Mouse (Mus musculus): ENCODE data around the gene Rnf7. TPM values are rescaled to one million over a fixed set of nuclear protein-coding genes. Genes with fewer than 3 reads are reported as not detected.
"Not testable (repeated sequence)": the region's sequence is repeated elsewhere in the genome, so short reads cannot be mapped to it uniquely, and the experiment has no call there.

Rnf7 gene
- polyA plus RNA-seq, 1 experiment from 2014 or later, result 205 TPM

DNA sequence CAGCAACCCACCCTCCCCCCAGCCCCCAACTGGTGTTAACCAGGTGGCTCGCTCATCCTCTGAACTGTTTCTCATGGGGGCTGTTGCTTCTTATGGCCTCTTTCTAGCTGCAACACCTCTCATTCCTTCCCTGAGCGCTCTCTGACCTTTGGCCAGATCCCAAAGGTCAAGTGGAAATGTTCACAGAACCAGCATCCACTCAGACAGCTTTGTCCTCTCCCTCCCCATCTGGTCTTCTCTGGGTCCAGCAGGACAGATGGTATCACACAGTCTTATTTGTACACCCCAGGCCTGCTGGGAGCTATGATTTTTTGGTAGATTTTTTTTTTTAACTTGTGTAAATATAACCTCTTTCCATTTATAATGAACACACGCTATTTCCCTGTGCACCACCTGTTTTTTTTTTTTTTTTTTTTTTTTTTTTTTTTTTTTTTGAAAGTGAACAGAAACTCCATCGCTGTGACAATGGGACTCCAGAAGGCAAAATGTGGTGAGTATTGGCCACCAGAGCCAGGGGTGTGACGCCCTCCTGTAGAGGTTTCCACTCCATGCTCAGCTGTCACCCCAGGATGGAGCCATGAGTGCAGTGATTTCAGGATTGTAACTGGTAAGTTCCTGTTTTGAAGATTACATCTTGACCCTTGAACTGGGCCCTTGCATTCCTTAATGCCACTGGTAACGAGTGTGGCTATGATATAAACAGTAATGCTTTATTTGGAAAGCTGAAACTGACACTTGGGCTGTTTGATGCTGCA lies 24.6 kb upstream of the Rnf7 start:
- H3K27ac ChIP-seq (replicated peaks), result no peak overlapping the region
- H3K4me1 ChIP-seq (replicated peaks), result peaks cover 16% of the 10 kb centered on the region
- no peaks in the 10 kb centered on the region for H3K27me3 ChIP-seq
- no peak overlapping the region for H3K9ac ChIP-seq
- no peak for ATAC-seq (ENCODE audit: low FRiP score, low read depth)
- H3K4me3 ChIP-seq, result no peak overlapping the region
- H3K9me3 ChIP-seq, result no peaks in the 10 kb centered on the region
- H3K36me3 ChIP-seq, result no peaks in the 10 kb centered on the region
- no peak overlapping the region for H3K4me2 ChIP-seq
- WGBS, result 85% methylated on average over 6 of the region's 6 CpGs

DNA sequence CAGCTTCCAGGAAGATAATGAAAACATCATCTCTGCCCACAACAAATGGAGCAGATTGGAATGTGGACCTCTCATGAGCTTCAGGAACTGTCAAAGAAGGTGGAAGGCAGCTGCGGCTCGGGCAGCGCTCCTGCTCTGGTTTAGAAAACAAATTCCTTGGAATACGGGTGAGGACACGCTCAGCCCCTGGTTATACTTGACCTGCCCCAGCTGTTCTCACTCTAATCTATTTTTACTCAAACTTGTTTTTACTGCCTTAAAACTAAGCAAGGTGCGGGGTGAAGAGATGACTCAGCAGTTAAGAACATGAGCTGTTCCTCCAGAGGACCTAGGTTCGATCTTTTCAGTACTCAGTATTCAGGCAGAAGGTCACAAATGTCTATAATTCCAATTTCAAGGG lies 22.7 kb upstream of the Rnf7 start:
- 82% methylated on average over 7 of the region's 7 CpGs for WGBS
- Histone ChIP-seq H3K9me3 (no peaks in the 10 kb centered on the region), H3K4me2 (no peak overlapping the region), H3K27me3 (no peaks in the 10 kb centered on the region), H3K9ac (no peak overlapping the region), H3K27ac (replicated peaks) (no peak overlapping the region), H3K4me3 (no peak overlapping the region), H3K4me1 (replicated peaks) (peaks cover 12% of the 10 kb centered on the region), H3K36me3 (no peaks in the 10 kb centered on the region)
- no peak for ATAC-seq (ENCODE audit: low FRiP score, low read depth)

DNA sequence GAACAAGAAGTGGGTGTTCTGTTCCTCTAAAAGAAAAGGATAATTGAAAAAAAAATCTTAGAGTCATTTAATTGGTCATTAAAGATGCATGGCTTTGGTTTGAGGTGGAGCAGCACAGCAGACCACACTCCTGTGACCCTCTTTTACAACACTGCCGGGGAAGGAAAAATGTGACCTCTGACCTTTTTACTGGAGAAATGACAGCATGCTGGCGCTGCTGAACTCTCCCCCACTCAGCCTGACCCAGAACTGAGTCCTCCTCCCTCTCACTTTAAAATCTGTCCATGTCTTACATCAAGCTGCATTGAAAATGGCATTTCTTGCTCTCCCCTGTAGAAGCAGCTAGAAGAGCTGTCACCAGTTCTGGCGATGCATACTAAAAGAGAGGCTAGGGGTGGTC lies 14.7 kb upstream of the Rnf7 start:
- WGBS, result 36% methylated on average over 3 of the region's 3 CpGs
- Histone ChIP-seq H3K27ac (replicated peaks) (no peak overlapping the region), H3K9me3 (no peaks in the 10 kb centered on the region), H3K4me3 (no peak overlapping the region), H3K4me1 (replicated peaks) (0 out of 2 replicates have a peak, but pooled peaks cover 4% of the 10 kb centered on the region), H3K9ac (no peak overlapping the region), H3K27me3 (no peaks in the 10 kb centered on the region), H3K4me2 (0 out of 2 replicates have a peak overlapping the region, but pooled peaks have one; percentile 13), H3K36me3 (no peaks in the 10 kb centered on the region)
- no peak for ATAC-seq (ENCODE audit: low FRiP score, low read depth)

DNA sequence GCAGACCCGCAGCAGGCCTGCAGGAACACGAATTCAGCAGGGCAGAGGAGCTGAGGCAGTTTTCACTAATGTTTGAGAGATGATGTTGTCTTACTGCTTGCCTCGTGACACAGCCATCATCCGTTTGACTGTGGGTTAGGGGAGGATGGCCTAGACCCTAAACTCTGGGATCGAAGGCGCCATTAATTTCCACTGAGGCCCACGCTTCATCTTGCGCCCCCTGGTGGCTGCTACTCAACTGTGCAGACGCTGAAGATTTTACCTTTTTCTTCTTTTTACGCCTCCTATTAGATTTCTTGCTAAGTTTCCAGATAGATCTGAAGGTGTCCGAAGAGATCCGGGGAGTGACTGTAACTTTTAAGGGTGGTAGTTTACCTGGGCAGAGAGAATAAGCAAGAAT lies 13.3 kb upstream of the Rnf7 start:
- ATAC-seq (ENCODE audit: low FRiP score, low read depth), result no peak
- no peaks in the 10 kb centered on the region for H3K9me3 ChIP-seq
- no peaks in the 10 kb centered on the region for H3K27me3 ChIP-seq
- no peak overlapping the region for H3K4me2 ChIP-seq
- H3K27ac ChIP-seq (replicated peaks), result no peak overlapping the region
- no peak overlapping the region for H3K4me3 ChIP-seq
- H3K36me3 ChIP-seq, result no peaks in the 10 kb centered on the region
- 0 out of 2 replicates have a peak, but pooled peaks cover 4% of the 10 kb centered on the region for H3K4me1 ChIP-seq (replicated peaks)
- WGBS, result 37% methylated on average over 12 of the region's 12 CpGs
- no peak overlapping the region for H3K9ac ChIP-seq

DNA sequence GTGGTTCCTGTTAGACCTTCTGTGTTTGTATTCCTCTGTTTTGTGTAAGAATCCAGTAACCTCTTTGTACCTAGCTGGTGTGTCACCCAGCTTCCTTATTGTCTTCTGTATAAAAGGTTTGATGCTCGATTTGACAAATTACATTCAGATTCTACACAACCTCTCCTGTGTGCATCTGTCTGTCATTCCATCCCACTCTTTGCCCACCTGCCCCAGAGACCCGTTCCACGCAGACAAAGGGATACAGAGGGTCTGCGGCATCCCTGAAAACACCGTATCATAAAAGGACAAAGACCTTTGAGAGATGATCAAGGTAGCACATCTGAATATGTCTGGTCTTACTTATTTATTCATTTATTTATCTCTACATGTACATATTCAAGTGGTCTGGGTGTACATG lies 9.4 kb upstream of the Rnf7 start:
- H3K4me3 ChIP-seq; H3K4me2 ChIP-seq; ATAC-seq (ENCODE audit: low FRiP score, low read depth); H3K4me1 ChIP-seq (replicated peaks); H3K36me3 ChIP-seq; H3K27me3 ChIP-seq; H3K9me3 ChIP-seq; H3K9ac ChIP-seq; H3K27ac ChIP-seq (replicated peaks): not testable (repeated sequence)
- 95% methylated on average over 5 of the region's 5 CpGs for WGBS

DNA sequence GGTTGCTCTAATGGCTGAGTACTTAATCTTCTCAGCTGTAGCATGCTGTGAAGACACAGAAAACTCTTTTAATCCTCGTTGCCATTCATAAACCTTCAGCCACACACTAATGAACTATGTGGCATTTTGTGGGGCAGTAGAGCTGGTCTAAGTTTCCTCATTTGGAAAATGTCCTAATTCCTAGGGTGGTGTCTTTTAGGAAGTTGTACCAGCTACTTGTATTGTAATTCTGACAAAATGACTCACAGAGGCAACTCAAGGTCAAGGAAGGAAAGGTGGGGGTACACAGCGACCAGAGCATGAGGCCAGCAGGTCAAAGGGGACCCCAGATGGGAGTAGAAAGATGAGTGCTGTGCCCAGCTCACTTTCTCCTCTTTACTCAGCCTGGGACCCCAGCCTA lies 5.2 kb upstream of the Rnf7 start:
- no peak for ATAC-seq (ENCODE audit: low FRiP score, low read depth)
- Histone ChIP-seq H3K27ac (replicated peaks) (no peak overlapping the region), H3K4me1 (replicated peaks) (no peaks in the 10 kb centered on the region), H3K27me3 (no peaks in the 10 kb centered on the region), H3K36me3 (no peaks in the 10 kb centered on the region), H3K4me3 (no peak overlapping the region), H3K4me2 (no peak overlapping the region), H3K9ac (no peak overlapping the region), H3K9me3 (no peaks in the 10 kb centered on the region)
- WGBS, result 58% methylated on average over 2 of the region's 2 CpGs

DNA sequence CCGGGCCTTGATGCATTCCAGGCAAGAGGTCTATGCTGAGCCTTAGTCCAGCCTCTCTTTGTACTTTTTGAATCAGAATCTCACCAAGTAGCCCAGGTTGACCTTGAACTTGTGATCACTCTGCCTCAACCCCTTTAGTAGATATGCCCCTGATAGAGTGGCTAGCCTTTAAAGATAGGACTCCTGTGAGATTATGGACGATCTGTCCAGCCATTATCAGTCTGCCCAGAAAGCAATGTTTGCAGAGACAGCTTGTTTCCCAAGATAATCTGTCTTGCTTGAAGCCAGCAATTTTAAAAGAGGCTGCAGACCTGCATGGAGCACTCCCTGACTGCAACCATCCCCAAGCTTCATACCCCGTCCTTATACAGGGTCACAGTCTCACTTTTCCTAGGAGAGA lies 4.6 kb upstream of the Rnf7 start:
- H3K4me3 ChIP-seq, result no peak overlapping the region
- H3K4me2 ChIP-seq, result no peak overlapping the region
- WGBS, result 78% methylated on average over 3 of the region's 3 CpGs
- H3K9ac ChIP-seq, result no peak overlapping the region
- H3K27ac ChIP-seq (replicated peaks), result no peak overlapping the region
- no peaks in the 10 kb centered on the region for H3K4me1 ChIP-seq (replicated peaks)
- no peaks in the 10 kb centered on the region for H3K36me3 ChIP-seq
- H3K9me3 ChIP-seq, result no peaks in the 10 kb centered on the region
- no peak for ATAC-seq (ENCODE audit: low FRiP score, low read depth)
- no peaks in the 10 kb centered on the region for H3K27me3 ChIP-seq

DNA sequence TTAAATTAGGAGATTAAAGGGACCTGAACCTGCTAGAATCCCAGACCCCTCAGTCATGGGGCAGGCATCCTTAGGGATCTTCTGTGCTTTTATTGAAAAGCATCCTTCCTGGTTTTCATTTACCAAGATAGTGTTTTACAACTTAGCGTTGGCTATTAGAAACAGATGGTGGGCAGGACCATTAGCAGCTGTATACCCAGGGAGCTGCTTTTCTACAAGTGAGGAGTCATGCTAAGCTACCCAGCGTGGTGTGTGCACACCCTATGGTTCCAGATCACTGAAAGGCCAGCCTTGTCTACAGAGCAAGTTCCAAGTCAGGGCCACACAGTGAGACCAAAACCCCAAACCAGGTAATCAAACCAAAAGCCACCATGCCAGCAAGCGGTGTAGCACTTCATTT lies 6.1 kb downstream of the Rnf7 start:
- 88% methylated on average over 3 of the region's 3 CpGs for WGBS
- H3K9ac ChIP-seq, result no peak overlapping the region

DNA sequence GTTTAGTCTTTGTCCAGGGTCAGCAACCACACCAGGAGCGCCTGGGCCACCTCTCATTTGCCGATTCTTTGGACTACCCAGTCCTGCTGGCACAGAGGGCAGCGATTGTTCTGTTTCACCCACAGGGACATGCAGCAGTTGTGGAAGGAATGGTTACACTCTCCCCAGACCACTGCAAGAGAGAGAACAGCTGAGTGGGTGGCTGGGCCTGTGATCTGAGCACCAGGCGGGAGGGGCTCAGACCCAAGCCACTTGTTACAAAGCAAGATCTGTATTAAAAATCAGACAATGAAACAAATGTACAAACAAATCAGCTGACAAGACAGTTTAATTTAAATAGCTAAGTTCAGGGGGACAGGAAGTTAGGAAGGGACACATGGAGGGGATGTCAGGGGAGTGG lies 6.8 kb downstream of the Rnf7 start:
- 83% methylated on average over 4 of the region's 4 CpGs for WGBS
- not testable (repeated sequence) for H3K9me3 ChIP-seq; H3K27me3 ChIP-seq; H3K9ac ChIP-seq; ATAC-seq (ENCODE audit: low FRiP score, low read depth); H3K4me3 ChIP-seq; H3K4me2 ChIP-seq; H3K27ac ChIP-seq (replicated peaks)
- Histone ChIP-seq H3K36me3 (peaks cover 14% of the 10 kb centered on the region), H3K4me1 (replicated peaks) (peaks cover 14% of the 10 kb centered on the region)

More for the DNA sequence above, 6.1 kb downstream of the Rnf7 start:
- Histone ChIP-seq H3K27ac (replicated peaks) (no peak overlapping the region), H3K9me3 (no peaks in the 10 kb centered on the region), H3K4me3 (no peak overlapping the region), H3K36me3 (peaks cover 13% of the 10 kb centered on the region), H3K4me2 (no peak overlapping the region), H3K27me3 (no peaks in the 10 kb centered on the region), H3K4me1 (replicated peaks) (peaks cover 21% of the 10 kb centered on the region)
- no peak for ATAC-seq (ENCODE audit: low FRiP score, low read depth)

DNA sequence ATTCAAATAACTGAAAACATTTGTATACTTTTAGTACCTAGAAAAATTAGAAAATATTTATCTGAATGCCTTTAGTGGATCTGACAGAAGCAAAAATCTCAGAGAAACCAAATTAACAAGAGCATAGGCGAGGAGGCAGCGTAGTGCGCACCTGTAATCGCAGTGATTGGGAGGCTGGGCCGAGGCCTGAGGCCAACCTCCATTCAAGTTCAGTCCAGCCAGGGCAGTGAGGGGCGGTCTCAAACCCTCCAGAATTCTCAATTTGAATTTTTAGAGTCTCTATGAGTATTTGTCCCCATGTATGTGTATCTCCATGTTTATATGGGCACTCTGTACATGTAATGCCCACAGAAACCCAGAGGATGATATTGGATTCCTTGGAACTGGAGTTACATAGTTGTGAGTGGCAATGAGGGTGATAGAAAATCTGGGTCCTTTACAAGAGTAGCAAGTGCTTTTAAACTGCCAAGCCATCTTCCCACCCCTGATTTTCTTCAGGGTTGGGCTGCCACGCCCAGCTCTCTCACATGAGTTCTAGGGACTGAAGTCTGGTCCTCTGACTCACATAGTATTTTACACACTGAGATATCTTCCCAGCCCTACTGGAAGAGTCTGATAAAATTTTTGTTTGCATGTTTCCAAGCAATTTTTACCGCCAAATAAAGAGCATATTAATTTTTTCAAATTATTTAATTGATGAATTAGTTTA lies 8.1 kb downstream of the Rnf7 start:
- no peak for ATAC-seq (ENCODE audit: low FRiP score, low read depth)
- H3K9me3 ChIP-seq, result no peaks in the 10 kb centered on the region

DNA sequence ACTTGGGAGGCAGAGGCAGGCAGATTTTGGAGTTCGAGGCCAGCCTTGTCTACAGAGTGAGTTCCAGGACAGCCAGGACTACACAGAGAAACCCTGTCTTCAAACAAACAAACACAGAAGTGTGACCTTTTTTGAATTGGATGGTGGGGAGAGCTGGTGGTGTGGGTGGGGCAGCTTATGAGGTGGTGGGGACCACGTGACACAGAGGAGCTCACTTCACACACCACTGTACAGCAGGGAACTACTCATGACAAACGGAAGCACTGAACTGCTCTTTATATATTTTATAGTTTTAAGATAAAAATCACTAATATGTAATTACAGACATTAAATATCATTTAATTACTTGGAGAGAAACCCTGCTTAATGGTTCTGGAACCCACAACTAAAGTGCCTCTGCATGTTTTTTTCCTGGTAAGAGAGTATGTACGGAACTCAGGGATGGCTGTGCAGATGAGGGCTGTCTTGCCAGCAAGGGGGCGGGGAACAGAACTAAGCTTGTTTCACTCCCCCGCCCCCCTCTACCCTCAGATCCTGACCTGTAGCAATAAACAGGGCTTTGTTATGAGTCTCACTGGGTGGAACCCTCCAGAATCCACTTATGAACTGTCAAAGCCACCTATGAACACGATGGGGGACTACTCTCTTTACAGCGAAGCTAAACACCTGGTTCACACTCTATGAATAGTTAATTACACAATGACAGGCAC lies 8.8 kb downstream of the Rnf7 start:
- no peak overlapping the region for H3K4me2 ChIP-seq
- H3K36me3 ChIP-seq, result peaks cover 14% of the 10 kb centered on the region
- H3K27me3 ChIP-seq, result no peaks in the 10 kb centered on the region
- no peak overlapping the region for H3K9ac ChIP-seq
- no peak overlapping the region for H3K27ac ChIP-seq (replicated peaks)
- no peaks in the 10 kb centered on the region for H3K9me3 ChIP-seq
- no peak for ATAC-seq (ENCODE audit: low FRiP score, low read depth)
- 0 out of 2 replicates have a peak, but pooled peaks cover 2% of the 10 kb centered on the region for H3K4me1 ChIP-seq (replicated peaks)
- WGBS, result 77% methylated on average over 8 of the region's 8 CpGs
- no peak overlapping the region for H3K4me3 ChIP-seq

More for the DNA sequence above, 8.1 kb downstream of the Rnf7 start:
- no peaks in the 10 kb centered on the region for H3K27me3 ChIP-seq
- H3K4me2 ChIP-seq, result no peak overlapping the region
- H3K36me3 ChIP-seq, result peaks cover 14% of the 10 kb centered on the region
- H3K4me3 ChIP-seq, result no peak overlapping the region
- 94% methylated on average over 8 of the region's 8 CpGs for WGBS
- no peak overlapping the region for H3K9ac ChIP-seq
- peaks cover 7% of the 10 kb centered on the region for H3K4me1 ChIP-seq (replicated peaks)
- H3K27ac ChIP-seq (replicated peaks), result no peak overlapping the region

DNA sequence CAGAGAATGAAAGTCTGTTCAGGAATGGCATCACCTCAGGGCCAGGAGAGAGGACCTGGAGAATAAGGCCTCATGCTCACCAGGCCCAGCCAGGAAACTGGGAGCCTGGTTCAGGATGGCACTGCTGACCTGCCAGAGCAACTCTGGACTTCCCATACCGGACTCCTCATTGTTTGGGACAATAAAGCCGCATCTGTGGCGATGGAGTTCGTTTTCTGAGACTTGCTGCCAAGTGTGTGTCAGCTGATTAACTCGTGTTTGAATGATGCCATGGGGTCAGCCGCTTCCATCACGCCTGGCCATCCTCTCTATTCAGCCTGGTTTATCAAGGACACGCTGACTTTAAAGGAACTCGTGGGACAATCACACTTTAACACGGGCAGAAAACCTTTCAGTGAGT lies 14.8 kb downstream of the Rnf7 start:
- 57% methylated on average over 10 of the region's 10 CpGs for WGBS
- Histone ChIP-seq H3K9ac (no peak overlapping the region), H3K4me2 (no peak overlapping the region), H3K27ac (replicated peaks) (no peak overlapping the region), H3K36me3 (peaks cover 3% of the 10 kb centered on the region; the same call in 1 of the 2 replicates), H3K27me3 (no peaks in the 10 kb centered on the region), H3K4me1 (replicated peaks) (0 out of 2 replicates have a peak, but pooled peaks cover 3% of the 10 kb centered on the region), H3K9me3 (no peaks in the 10 kb centered on the region), H3K4me3 (no peak overlapping the region)
- no peak for ATAC-seq (ENCODE audit: low FRiP score, low read depth)

All from hindbrain, embryonic 15.5 days (tissue).